Mouse (Mus musculus) liver, embryonic 11.5 days (tissue): Measurements from ENCODE around the gene Lrmda. TPM values are rescaled to one million over a fixed set of nuclear protein-coding genes. Genes with fewer than 3 reads are reported as not detected.

Experiments used
- ATAC-seq: fragments of 200-750 bp; cut with Nextera tagmentation; replicated peaks from 2 replicates; pipeline ENCODE4 v1.8.0; 2017; ENCODE audit warnings: moderate number of reproducible peaks, mild to moderate bottlenecking, moderate TSS enrichment, moderate library complexity; ENCODE audit not compliant: low FRiP score
- DNase-seq: peaks from one replicate; pipeline ENCODE4 v3.0.0-alpha.2; 2017; ENCODE audit warnings: low spot score
- H3K27ac ChIP-seq: fragments of 300-500 bp; sonication (generic); 2 replicates; pipeline ENCODE4 v1.5.1; 2014; ENCODE audit warnings: mild to moderate bottlenecking, low read depth, low read length, control low read depth
- H3K27me3 ChIP-seq: fragments of 300-500 bp; sonication (generic); replicated peaks from 2 replicates; pipeline ENCODE4 v1.6.1; 2014; ENCODE audit warnings: low read length, mixed read lengths; ENCODE audit not compliant: control insufficient read depth, insufficient read depth
- H3K36me3 ChIP-seq: fragments of 300-500 bp; sonication (generic); 2 replicates; pipeline ENCODE4 v1.6.1; 2014; ENCODE audit warnings: mild to moderate bottlenecking, low read length, moderate library complexity, mixed read lengths; ENCODE audit not compliant: control insufficient read depth, insufficient read depth
- H3K4me1 ChIP-seq: fragments of 300-500 bp; sonication (generic); replicated peaks from 2 replicates; pipeline ENCODE4 v1.6.1; 2014; ENCODE audit warnings: low read length, mixed read lengths; ENCODE audit not compliant: control insufficient read depth, insufficient read depth
- H3K4me2 ChIP-seq: fragments of 300-500 bp; sonication (generic); 2 replicates; pipeline ENCODE4 v1.6.1; 2014; ENCODE audit warnings: mild to moderate bottlenecking, control low read depth, moderate library complexity
- H3K4me3 ChIP-seq: fragments of 300-500 bp; sonication (generic); 2 replicates; pipeline ENCODE4 v1.5.1; 2014; ENCODE audit warnings: low read depth, low read length, control low read depth
- H3K9ac ChIP-seq: fragments of 300-500 bp; sonication (generic); 2 replicates; pipeline ENCODE4 v1.6.1; 2014; ENCODE audit warnings: low read depth, low read length, control low read depth
- H3K9me3 ChIP-seq: fragments of 300-500 bp; sonication (generic); 2 replicates; pipeline ENCODE4 v1.6.1; 2016; ENCODE audit warnings: low read length, inconsistent platforms, mixed read lengths; ENCODE audit not compliant: control insufficient read depth
- WGBS: fragments of 180-500 bp; shearing (Covaris S2); extraction: QIAGEN DNeasy Blood & Tissue Kit; methylation state at CpG from one replicate; pipeline ENCODE4 v1.1.7; 2014; 5-methylcytosine and 5-hydroxymethylcytosine counted together
- polyA plus RNA-seq: library from polyadenylated mRNA; unstranded; fragments of >200 nt; fragmentation: Nextera tagmentation; extraction: Ambion mirVana; gene quantifications from 2 replicates; pipeline ENCODE4 v1.2.1, GENCODE M21; 2014

Lrmda gene
- 0.30 and 0.53 TPM in 2 replicates for polyA plus RNA-seq

DNA sequence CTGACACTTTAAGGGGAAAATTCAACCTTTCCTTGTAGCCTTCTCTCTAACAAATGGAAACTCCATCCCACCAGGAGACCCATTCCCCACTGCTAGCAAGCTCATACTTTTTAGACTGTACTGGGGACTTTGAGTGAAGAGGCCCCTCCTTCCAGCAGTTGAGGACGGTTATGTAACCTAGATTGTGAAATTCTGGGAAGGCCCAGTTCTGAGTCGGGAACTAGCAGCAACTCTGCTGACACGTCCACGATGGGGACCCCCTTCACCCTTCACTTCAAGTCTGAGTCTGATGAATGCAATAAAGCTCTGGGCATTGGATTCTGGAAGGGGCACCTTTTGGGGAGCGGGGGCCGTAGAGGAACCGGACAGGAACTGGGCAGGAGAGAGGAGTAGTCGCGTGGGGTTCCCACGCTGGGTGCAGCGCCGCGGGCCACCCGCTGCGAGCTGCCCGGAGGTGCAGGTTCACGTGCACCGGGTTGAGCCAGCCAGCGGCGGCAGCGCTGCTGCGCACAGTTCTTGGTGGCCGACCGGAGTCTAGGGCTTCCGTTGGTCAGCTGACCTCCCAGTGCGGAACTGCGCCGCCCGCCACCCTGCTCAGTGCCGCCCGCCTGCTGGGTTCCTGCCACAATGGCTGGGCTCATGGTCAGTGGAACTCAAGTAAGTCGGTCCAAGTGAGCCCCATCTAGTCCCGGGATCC is at the start of gene Lrmda:
Gene Lrmda (plus strand): TSS at position 461 of the 697 bp plus-strand sequence.
- Histone ChIP-seq H3K27me3 (peaks cover 12% of the 10 kb centered on the region), H3K36me3 (no peaks in the 10 kb centered on the region), H3K9ac (peak within 1 kb of the TSS; percentile 68), H3K4me2 (peak within 1 kb of the TSS; percentile 92), H3K4me3 (peak within 1 kb of the TSS; percentile 48), H3K4me1 (no peaks in the 10 kb centered on the region; the same call in 1 of the 2 replicates), H3K27ac (no peak within 1 kb of the TSS), H3K9me3 (no peaks in the 10 kb centered on the region)
- DNase-seq (peak; percentile 71), ATAC-seq (peak; percentile 88)
- WGBS: 2% methylated on average over 33 of the region's 33 CpGs

DNA sequence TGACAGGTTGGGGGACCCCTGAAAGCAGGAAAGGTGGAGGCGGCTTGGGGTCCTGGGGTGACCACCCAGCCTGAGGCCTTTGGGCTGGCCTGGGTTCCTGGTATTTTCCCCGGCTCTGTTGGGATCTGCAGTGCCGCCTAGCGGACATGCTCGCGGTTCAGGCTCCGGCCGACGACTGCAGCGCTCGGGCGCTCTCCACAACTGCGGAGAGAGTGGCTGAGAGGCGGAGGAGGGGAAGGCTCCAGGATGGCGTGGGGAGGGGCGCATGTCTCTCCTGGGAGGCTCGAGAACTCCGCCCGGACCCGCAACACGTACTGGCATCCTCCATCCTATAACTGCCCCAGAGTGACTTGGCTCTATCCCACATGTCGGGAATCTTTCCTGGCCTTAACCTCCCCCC is 38.0 kb upstream of the Lrmda start:
- Histone ChIP-seq H3K9me3 (no peaks in the 10 kb centered on the region), H3K36me3 (no peaks in the 10 kb centered on the region), H3K27ac (no peak overlapping the region), H3K27me3 (peaks cover 55% of the 10 kb centered on the region), H3K9ac (no peak overlapping the region), H3K4me2 (peak overlapping the region; percentile 16), H3K4me3 (no peak overlapping the region), H3K4me1 (peaks cover 14% of the 10 kb centered on the region)
- WGBS: 1% methylated on average over 22 of the region's 22 CpGs
- DNase-seq (peak; percentile 78), ATAC-seq (peak; percentile 40; the same call in 1 of the 2 replicates)

DNA sequence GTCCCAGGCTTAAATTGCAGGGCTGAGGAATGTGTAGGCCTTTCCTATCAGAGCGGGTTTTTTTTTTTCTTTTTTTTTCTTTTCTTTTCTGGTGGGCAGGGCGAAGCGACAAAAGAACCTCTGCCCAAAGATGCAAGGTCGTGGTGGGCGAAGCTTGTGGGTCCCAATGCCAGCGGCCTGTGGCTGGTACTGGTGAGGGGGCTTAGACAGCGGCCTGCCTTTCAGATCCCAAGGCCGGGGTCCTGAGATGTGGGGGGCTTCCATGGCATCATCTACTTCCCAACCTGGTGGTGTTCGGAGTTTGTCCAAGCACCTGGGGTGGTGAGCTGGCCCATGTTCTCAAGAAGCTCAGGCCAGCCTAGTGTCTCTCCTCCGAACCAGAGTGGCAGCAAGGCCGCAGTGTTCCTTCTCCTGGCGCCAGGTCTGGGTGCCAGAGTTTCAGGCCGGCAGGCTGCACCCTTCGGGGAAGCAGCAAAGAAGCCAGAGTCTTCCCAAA is 37.4 kb upstream of the Lrmda start:
- Histone ChIP-seq H3K4me3 (peak overlapping the region; percentile 29), H3K36me3 (no peaks in the 10 kb centered on the region), H3K27me3 (peaks cover 61% of the 10 kb centered on the region), H3K27ac (no peak overlapping the region), H3K4me2 (peak overlapping the region; percentile 54), H3K4me1 (peaks cover 14% of the 10 kb centered on the region), H3K9me3 (no peaks in the 10 kb centered on the region), H3K9ac (0 out of 2 replicates have a peak overlapping the region, but pooled peaks have one; percentile 32)
- ATAC-seq (no peak), DNase-seq (peak; percentile 61)
- 22% methylated on average over 14 of the region's 14 CpGs for WGBS

DNA sequence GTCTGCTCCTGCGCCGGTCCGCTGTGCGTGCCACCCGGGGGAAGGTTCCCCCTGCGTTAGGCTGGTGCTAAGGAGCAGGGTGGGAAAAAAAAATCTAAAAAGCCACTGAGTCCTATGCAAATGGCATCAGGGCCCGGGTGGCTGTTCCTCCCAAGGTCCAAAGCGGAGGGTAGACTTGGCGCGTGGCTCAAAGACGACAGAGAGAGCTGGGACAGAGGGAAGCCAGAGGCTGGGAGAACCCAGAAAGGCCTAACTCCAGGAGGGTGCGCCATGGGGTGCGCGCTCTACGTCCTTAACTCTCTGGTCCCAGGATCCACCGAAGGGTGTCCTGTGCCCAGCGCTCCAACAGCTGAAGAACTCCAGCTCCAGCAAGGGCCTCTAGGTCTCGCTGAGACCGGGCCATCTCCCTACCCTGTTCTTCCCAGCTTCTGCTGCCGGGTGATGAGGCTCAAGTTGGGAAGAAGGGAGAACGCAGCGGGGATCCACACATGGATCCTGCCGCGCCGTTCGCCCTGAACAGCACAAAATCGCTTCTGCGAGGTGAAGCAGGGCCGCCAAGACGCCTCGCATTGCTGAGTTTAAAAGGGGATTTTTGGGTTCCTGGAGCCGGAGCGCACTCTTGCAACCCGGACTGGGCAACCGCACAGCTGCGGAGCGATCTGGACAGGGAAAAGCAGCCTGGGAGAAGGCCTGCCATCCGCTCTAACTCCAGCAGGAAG is 36.8 kb upstream of the Lrmda start:
- H3K9ac ChIP-seq: peak overlapping the region; percentile 32

DNA sequence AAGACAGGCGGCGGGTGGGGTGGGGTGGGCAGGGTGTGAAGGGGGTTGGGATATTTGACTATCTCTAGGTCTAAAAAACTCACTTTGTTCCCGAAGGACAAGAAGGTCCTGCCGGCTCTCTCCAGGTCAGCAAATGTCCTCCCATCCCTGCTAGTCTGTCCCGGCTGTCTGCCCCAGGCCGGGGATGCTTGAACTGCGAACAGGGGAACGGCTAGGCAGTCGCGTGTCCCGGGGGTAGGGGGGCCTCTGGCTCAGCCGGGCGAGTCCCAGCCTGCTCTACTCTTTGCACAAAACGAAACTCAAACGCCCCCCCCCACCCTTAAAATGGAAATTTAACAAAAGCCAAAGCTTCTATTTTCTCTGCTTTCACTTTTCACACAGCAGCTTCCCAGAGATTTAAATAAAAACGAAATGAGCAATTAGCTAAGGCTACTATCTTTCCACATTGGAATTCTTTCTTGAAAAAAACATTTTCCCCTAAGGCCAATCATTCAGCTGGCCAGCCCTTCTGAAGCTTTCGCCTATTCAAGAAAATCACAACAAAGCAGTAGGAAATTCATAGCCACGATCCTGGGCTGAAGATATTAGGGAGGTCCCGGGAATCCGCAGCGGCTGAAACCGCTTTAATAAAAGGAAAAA is 36.1 kb upstream of the Lrmda start:
- H3K27me3 ChIP-seq: peaks cover 74% of the 10 kb centered on the region
- WGBS: 1% methylated on average over 22 of the region's 22 CpGs
- DNase-seq: no peak
- no peak for ATAC-seq
- no peaks in the 10 kb centered on the region for H3K9me3 ChIP-seq
- H3K4me3 ChIP-seq: peak overlapping the region; percentile 29
- H3K4me2 ChIP-seq: peak overlapping the region; percentile 54
- H3K4me1 ChIP-seq: peaks cover 14% of the 10 kb centered on the region
- no peaks in the 10 kb centered on the region for H3K36me3 ChIP-seq
- H3K27ac ChIP-seq: no peak overlapping the region
- peak overlapping the region; percentile 32 for H3K9ac ChIP-seq

More for the DNA sequence above, 36.8 kb upstream of the Lrmda start:
- peak; percentile 66 for DNase-seq
- H3K4me1 ChIP-seq: peaks cover 14% of the 10 kb centered on the region
- H3K9me3 ChIP-seq: no peaks in the 10 kb centered on the region
- peak overlapping the region; percentile 54 for H3K4me2 ChIP-seq
- H3K27me3 ChIP-seq: peaks cover 67% of the 10 kb centered on the region
- ATAC-seq: no peak
- no peak overlapping the region for H3K27ac ChIP-seq
- peak overlapping the region; percentile 29 for H3K4me3 ChIP-seq
- no peaks in the 10 kb centered on the region for H3K36me3 ChIP-seq
- 3% methylated on average over 38 of the region's 38 CpGs for WGBS

DNA sequence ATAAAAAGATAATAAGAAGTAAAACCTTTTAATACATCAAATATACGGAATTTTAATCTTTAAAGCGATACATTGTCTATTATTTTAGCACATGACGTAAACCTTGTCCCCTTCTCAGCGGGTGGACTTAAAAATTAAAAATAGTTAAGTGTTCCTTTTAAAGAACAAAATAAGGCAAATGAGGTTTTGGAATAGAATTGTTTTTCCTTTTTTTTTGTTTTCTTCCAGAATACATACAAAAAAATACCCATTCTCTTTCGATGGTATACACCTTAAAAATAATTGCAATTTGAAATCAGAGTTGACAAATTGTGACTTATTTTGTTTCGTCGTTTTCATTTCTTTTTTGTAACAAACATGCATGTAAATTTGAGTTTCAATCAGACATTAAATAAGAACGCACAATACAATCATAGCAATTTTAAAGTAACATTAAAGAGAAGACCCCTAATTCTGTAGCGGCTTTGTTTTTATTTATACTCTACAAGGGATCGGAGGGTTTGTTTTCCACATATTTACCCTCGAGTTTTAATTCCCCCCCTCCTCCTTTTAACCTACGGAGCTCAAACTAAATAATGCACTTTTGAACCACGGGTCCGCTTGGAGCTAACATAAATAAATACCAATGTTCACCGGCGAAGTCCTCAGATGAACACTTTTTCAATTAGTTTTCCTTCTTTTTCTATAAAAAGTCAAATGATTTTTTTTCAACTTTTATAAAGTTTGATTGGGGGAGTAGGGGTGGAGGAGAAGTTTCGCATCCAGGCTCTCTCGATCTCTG is 35.4 kb upstream of the Lrmda start:
- no peak for DNase-seq
- Histone ChIP-seq H3K9me3 (no peaks in the 10 kb centered on the region), H3K9ac (no peak overlapping the region), H3K4me1 (peaks cover 14% of the 10 kb centered on the region), H3K4me2 (peak overlapping the region; percentile 70), H3K27me3 (peaks cover 81% of the 10 kb centered on the region), H3K36me3 (no peaks in the 10 kb centered on the region), H3K4me3 (peak overlapping the region; percentile 56), H3K27ac (no peak overlapping the region)
- 7% methylated on average over 18 of the region's 18 CpGs for WGBS
- ATAC-seq: no peak

DNA sequence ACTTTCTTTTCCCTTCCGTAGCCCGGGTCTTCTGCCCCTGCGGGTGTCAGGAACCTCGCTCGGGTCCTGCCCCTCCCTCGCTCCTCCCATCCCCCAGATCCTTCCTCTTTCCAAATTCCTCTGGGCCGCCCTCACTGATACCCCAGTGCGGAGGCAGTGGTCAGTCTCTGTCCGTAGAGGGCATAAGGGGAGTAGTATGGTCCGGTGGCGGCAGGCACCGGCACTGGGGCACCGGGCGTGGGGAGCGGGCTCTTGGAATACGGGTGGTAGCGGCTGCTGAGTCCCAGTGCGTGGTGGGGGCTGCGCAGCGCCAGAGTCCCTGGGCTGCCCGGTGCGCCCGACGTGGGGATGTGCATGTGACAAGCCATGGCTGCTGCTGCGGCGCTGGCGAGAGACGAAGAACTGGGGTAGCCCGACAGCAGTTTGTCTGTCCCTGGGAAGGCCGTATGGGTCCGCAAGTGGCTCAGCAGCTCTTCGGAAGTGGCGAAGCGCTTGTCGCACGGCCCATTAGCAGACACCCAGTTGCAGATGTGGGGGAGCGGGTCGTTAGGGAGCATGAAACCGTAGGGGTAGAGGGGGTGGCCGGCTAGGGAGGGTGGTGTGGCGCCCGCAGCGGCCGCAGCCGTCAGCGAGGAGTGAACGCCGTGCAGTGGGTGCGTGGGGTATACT is 34.6 kb upstream of the Lrmda start:
- Histone ChIP-seq H3K9ac (peak overlapping the region; percentile 51), H3K9me3 (no peaks in the 10 kb centered on the region), H3K27ac (0 out of 2 replicates have a peak overlapping the region, but pooled peaks have one; percentile 85), H3K36me3 (no peaks in the 10 kb centered on the region), H3K4me3 (peak overlapping the region; percentile 56), H3K4me2 (peak overlapping the region; percentile 70), H3K27me3 (peaks cover 89% of the 10 kb centered on the region), H3K4me1 (peaks cover 16% of the 10 kb centered on the region)
- 2% methylated on average over 49 of the region's 49 CpGs for WGBS
- ATAC-seq (no peak), DNase-seq (peak; percentile 62)
